Mouse (Mus musculus) midbrain, embryonic 16.5 days (tissue): ENCODE data around the gene Sh3bgrl2. TPM values are rescaled to one million over a fixed set of nuclear protein-coding genes. Genes with fewer than 3 reads are reported as not detected.

ENCODE experiments used
- ATAC-seq: fragments of 200-750 bp; cut with Nextera tagmentation; 2 replicates; pipeline ENCODE4 v1.8.0; 2017; ENCODE audit warnings: moderate TSS enrichment
- H3K27ac ChIP-seq: fragments of 300-500 bp; sonication (generic); 2 replicates; pipeline ENCODE4 v1.5.1; 2014; ENCODE audit warnings: mild to moderate bottlenecking, low read length, mixed read lengths
- H3K27me3 ChIP-seq: fragments of 300-500 bp; sonication (generic); 2 replicates; pipeline ENCODE4 v1.6.1; 2014; ENCODE audit warnings: low read depth, low read length, mixed read lengths; ENCODE audit not compliant: control insufficient read depth, insufficient read depth
- H3K36me3 ChIP-seq: fragments of 300-500 bp; sonication (generic); 2 replicates; pipeline ENCODE4 v1.6.1; 2014; ENCODE audit warnings: mild to moderate bottlenecking, low read length, moderate library complexity, mixed read lengths; ENCODE audit not compliant: control insufficient read depth, insufficient read depth
- H3K4me1 ChIP-seq: fragments of 300-500 bp; sonication (generic); 2 replicates; pipeline ENCODE4 v1.6.1; 2014; ENCODE audit warnings: mild to moderate bottlenecking, low read length, mixed read lengths; ENCODE audit not compliant: control insufficient read depth, insufficient read depth
- H3K4me2 ChIP-seq: fragments of 300-500 bp; sonication (generic); 2 replicates; pipeline ENCODE4 v1.6.1; 2014; ENCODE audit warnings: mild to moderate bottlenecking, low read length, mixed read lengths
- H3K4me3 ChIP-seq: fragments of 300-500 bp; sonication (generic); 2 replicates; pipeline ENCODE4 v1.5.1; 2014; ENCODE audit warnings: low read depth, mild to moderate bottlenecking, low read length, moderate library complexity, mixed read lengths
- H3K9ac ChIP-seq: fragments of 300-500 bp; sonication (generic); 2 replicates; pipeline ENCODE4 v1.6.1; 2014; ENCODE audit warnings: low read depth, low read length, mixed read lengths
- H3K9me3 ChIP-seq: fragments of 300-500 bp; sonication (generic); replicated peaks from 2 replicates; pipeline ENCODE4 v1.6.1; 2014; ENCODE audit warnings: mild to moderate bottlenecking, low read length, mixed read lengths; ENCODE audit not compliant: control insufficient read depth, poor library complexity, severe bottlenecking
- WGBS: fragments of 180-500 bp; shearing (Covaris S2); extraction: QIAGEN DNeasy Blood & Tissue Kit; methylation state at CpG from one replicate; pipeline ENCODE4 v1.1.7; 2014; 5-methylcytosine and 5-hydroxymethylcytosine counted together
- polyA plus RNA-seq: library from polyadenylated mRNA; unstranded; fragments of >200 nt; fragmentation: Nextera tagmentation; extraction: Ambion mirVana; gene quantifications from 2 replicates; pipeline ENCODE4 v1.2.1, GENCODE M21; 2015

The Sh3bgrl2 gene
- polyA plus RNA-seq, 1 experiment from 2014 or later: 10.3 TPM

DNA sequence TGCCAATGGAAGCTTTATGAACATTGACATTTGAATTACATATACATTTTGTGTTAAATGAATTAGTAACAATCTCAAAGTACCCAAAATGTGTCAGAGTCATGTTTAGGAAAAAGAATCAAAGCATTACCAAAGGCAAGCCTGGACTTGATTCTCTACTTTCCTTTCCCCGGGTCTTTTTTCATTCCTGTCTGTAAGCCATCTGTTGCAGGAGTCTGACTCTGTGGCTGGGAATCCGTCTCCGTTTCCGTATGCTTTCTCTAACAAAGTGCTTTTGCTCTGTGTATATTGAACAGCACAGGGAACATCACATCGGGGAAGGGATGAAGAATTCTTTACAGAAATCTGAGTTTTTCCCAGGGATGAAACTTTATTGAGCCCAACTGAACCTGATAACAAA lies 77.0 kb downstream of the Sh3bgrl2 start:
- Histone ChIP-seq H3K27ac (no peak overlapping the region), H3K4me2 (no peak overlapping the region), H3K9me3 (no peaks in the 10 kb centered on the region), H3K9ac (no peak overlapping the region), H3K27me3 (no peaks in the 10 kb centered on the region), H3K36me3 (no peaks in the 10 kb centered on the region), H3K4me3 (no peak overlapping the region), H3K4me1 (peaks cover 13% of the 10 kb centered on the region)
- no peak for ATAC-seq
- whole genome bisulfite sequencing: 68% methylated on average over 5 of the region's 5 CpGs

DNA sequence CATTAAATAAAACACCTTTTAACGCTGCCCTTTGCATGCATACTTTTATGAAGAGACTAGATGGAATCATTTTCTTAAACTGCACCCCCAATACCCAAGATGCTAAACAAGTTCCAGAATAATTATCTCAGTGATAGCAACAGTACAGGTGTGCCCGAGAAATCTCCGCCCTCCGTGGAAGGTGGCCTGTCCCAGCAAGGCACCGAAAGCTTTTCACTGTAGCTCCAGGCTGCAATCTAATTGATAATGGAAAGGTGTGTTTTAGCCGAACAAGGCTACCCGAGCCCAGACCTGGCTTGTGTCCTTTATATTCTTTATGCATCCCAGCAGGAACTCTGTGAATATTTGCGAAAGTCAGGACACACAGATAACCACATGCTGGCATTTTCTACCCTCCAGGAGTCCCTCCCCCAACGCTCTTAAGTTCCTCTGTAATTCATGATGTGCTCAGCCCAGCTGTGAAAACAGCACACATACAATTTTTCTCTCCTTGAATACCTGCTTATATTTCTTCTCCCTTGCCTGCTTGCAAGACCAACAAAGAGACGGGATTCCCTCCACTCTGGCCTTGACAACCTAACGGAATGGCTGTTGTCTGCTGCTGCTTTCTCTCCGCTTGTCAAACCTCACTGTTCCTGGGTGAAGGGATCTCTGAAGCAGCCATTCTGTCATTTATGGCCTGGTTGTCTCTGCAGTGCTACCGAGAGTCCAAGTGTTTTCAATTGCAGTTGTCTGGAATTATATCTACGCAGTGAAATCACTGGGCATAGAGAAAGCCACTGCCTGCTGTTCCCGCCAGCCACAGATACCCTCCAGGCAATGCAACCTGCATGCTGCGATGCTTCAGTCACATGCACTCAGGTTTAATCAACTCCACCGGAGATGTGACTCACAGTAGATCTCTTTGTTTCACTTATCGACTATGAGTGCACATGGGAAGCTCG lies 80.8 kb downstream of the Sh3bgrl2 start:
- peak overlapping the region; percentile 31 for H3K4me2 ChIP-seq
- H3K9ac ChIP-seq: peak overlapping the region; percentile 22
- 22% methylated on average over 19 of the region's 19 CpGs for WGBS
- H3K27me3 ChIP-seq: no peaks in the 10 kb centered on the region
- ATAC-seq: peak; percentile 74
- H3K4me1 ChIP-seq: peaks cover 13% of the 10 kb centered on the region
- no peaks in the 10 kb centered on the region for H3K36me3 ChIP-seq
- H3K27ac ChIP-seq: peak overlapping the region; percentile 82
- H3K9me3 ChIP-seq: no peaks in the 10 kb centered on the region
- H3K4me3 ChIP-seq: peak overlapping the region; percentile 12; the same call in 1 of the 2 replicates

DNA sequence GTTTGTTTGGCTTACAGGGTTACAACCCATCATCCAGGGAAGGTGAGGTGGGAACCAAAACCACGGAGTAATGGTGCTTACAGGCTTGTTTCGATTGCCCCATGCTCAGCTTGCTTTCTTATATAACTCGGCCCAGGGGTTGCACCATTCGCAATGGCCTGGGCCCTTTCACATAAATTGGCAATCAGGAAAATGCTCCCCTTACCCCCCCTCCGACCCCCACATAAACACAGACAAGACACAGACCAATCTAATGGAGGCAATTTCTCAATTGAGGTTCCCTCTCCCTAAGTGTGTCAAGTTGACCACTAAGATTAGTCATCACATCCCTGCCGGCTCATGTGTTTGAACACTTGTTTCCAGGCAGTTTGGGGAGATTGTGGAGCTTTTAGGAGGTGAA lies 82.2 kb downstream of the Sh3bgrl2 start:
- Histone ChIP-seq H3K27me3 (no peaks in the 10 kb centered on the region), H3K4me3 (no peak overlapping the region), H3K4me2 (no peak overlapping the region), H3K9me3 (no peaks in the 10 kb centered on the region), H3K9ac (no peak overlapping the region), H3K36me3 (no peaks in the 10 kb centered on the region), H3K27ac (no peak overlapping the region), H3K4me1 (peaks cover 13% of the 10 kb centered on the region)
- 83% methylated on average over 6 of the region's 6 CpGs for WGBS
- ATAC-seq: no peak

DNA sequence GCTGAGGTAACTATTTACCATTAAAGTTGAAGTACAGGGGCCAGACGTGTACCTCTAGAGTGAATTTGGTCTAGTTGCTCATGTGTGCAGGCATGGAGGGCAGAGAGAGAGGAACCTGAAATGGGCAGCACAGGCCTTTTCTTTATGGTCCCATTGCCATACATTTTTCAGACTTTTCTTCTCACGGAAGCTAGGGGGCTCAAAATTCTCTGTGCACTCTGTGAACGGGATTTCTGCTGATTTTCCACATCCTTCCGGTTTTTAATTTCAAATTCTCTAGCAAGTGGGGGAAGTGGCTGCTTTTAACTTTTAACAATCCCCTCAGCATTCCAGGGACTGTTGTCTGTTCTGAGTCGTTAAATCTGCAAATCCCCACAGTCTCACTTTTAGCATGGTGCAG lies 83.8 kb downstream of the Sh3bgrl2 start:
- no peak for ATAC-seq
- H3K27me3 ChIP-seq: no peaks in the 10 kb centered on the region
- H3K27ac ChIP-seq: no peak overlapping the region
- peaks cover 19% of the 10 kb centered on the region for H3K4me1 ChIP-seq
- H3K4me3 ChIP-seq: no peak overlapping the region
- 41% methylated on average over 5 of the region's 5 CpGs for WGBS
- H3K36me3 ChIP-seq: no peaks in the 10 kb centered on the region
- no peaks in the 10 kb centered on the region for H3K9me3 ChIP-seq
- no peak overlapping the region for H3K9ac ChIP-seq
- H3K4me2 ChIP-seq: no peak overlapping the region

DNA sequence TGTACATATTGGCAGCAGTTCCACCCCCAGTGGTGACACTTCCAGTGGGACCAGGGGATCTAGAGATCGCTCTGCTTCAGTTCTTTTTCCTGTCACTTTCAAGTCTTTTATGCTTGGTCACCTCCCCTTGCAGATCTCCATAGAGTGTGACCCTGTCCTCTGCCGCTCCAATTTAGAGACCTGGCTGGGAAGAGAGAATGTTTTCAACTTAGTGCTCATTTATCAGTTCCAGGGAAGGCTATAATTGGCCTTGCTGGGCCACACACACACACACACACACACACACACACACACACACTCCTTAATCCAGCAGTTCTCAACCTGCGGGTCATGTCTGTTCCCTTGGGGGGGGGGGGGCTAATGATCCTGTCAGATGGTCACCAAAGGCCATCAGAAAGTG lies 86.6 kb downstream of the Sh3bgrl2 start:
- Histone ChIP-seq H3K4me2 (no peak overlapping the region), H3K9me3 (no peaks in the 10 kb centered on the region), H3K4me1 (peaks cover 6% of the 10 kb centered on the region), H3K9ac (no peak overlapping the region), H3K4me3 (no peak overlapping the region), H3K27me3 (no peaks in the 10 kb centered on the region), H3K36me3 (no peaks in the 10 kb centered on the region), H3K27ac (no peak overlapping the region; the same call in 1 of the 2 replicates)
- no peak for ATAC-seq
- WGBS: 30% methylated on average over 3 of the region's 3 CpGs

DNA sequence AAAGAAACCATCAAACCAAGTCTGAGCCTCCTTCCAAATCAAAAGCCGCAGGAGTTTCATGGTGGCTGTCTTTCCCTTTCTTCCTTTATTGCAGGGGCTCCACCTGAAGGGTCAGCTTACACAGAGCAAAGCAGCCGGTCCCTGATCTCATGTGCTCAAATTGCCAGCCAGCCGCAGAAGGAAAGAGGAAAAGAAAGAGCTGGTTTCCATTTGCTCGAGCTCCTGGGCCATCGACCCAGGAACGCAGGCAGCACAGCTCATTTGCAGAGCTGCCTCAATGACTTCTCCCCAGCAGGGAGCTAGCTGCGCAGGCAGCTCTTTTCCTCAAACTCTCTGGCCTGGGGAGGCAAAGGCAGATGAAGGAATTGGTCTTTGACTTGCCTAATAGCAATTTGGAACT lies 87.9 kb downstream of the Sh3bgrl2 start:
- ATAC-seq: peak; percentile 62; the same call in 1 of the 2 replicates
- Histone ChIP-seq H3K9ac (peak overlapping the region; percentile 39; the same call in 1 of the 2 replicates), H3K27me3 (no peaks in the 10 kb centered on the region), H3K4me2 (no peak overlapping the region), H3K36me3 (no peaks in the 10 kb centered on the region), H3K27ac (peak overlapping the region; percentile 76), H3K4me1 (peaks cover 6% of the 10 kb centered on the region), H3K9me3 (no peaks in the 10 kb centered on the region), H3K4me3 (no peak overlapping the region)
- WGBS: 4% methylated on average over 7 of the region's 7 CpGs

DNA sequence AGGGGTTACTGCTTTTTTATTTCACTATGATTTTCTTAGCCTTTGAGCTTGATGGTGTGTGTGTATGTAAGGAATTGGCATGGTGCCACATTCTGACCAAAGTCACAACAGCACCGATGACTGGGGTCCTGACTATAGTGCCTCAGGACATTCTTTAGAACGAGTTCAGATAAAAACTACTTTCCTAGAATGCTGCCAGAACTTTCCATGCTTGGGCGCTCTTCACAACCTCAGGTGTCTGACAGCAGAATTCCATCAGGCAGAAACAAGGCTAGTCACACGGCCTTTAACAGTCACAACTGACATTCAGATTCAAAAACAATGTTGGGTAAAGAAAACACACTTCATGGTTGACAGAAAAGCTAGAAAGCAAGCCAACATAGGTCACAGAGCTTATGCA lies 95.0 kb downstream of the Sh3bgrl2 start:
- Histone ChIP-seq H3K36me3 (no peaks in the 10 kb centered on the region), H3K27ac (peak overlapping the region; percentile 22; the same call in 1 of the 2 replicates), H3K9ac (no peak overlapping the region), H3K4me2 (no peak overlapping the region), H3K27me3 (no peaks in the 10 kb centered on the region), H3K4me1 (peaks cover 14% of the 10 kb centered on the region), H3K9me3 (no peaks in the 10 kb centered on the region), H3K4me3 (no peak overlapping the region)
- ATAC-seq: no peak
- WGBS: 52% methylated on average over 4 of the region's 4 CpGs

DNA sequence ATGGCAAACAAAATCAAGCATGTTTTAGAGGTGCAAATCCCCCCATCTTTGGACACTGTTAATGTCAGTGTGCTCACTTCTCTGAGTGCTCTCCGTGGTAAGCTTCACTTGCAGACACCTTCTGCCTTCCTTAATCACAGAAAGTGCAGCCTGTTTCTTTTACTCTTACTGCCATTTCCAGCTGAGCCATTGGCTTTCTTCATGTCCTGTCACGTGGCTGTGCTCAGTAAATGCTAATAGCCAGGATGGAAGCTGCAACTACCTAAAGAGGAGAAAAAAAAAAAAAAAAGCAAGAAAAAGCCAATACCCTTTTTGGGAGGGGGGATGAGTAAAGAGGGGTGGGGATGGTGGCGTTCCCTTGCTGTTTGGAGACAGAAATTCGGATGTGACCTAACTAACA lies 95.7 kb downstream of the Sh3bgrl2 start:
- Histone ChIP-seq H3K27ac (peak overlapping the region; percentile 57), H3K9me3 (no peaks in the 10 kb centered on the region), H3K4me2 (no peak overlapping the region), H3K27me3 (no peaks in the 10 kb centered on the region), H3K4me3 (no peak overlapping the region), H3K9ac (no peak overlapping the region), H3K4me1 (peaks cover 19% of the 10 kb centered on the region), H3K36me3 (no peaks in the 10 kb centered on the region)
- ATAC-seq: peak; percentile 44; the same call in 1 of the 2 replicates
- 32% methylated on average over 4 of the region's 4 CpGs for WGBS

DNA sequence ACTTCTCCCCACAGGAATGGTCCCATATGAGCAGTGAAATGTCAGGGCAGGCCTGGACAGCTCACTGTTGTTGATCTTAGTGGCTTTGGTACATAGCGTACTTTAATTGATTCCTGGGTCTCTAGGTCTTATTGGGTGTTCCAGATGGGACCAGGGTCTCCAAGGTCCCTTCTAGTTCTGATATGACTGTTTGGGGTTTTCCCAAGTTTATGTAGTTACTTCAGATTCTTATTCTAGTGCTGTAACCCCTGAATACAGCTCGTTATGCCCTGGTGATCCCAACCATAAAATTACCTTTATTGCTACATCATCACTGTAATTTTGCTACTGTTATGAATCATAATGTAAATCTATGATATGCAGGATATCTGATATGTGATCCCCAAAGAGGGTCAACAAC lies 98.1 kb downstream of the Sh3bgrl2 start:
- WGBS: 93% methylated on average over 2 of the region's 2 CpGs

More for the DNA sequence above, 98.1 kb downstream of the Sh3bgrl2 start:
- Histone ChIP-seq H3K4me3 (no peak overlapping the region), H3K9me3 (no peaks in the 10 kb centered on the region), H3K27ac (no peak overlapping the region), H3K4me2 (no peak overlapping the region), H3K9ac (no peak overlapping the region), H3K36me3 (no peaks in the 10 kb centered on the region), H3K4me1 (peaks cover 20% of the 10 kb centered on the region), H3K27me3 (no peaks in the 10 kb centered on the region)
- ATAC-seq: no peak
